9 mouse cellular contexts compared by ENCODE assay signal in the genomic region with DNA sequence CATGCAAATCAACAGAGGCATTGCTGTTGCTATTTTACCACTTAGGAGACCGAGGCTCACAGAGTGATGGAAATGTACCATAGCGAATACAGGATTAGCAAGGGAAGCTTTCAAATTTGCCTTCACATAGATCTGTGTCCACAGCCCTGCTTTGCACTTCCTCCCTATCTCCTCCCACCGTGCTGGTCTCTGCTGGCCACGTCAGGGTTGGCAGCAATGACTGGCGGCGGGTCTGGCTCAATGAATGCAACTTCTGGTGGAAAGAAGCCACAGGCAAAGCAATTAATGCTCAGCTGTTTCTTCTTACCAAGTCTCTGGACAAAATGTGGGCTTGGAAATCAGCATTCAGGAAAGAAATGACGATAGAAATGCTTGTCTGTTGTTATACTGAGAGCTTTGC.
DNase-seq lines count a peak whose midpoint lies in the region; ATAC-seq and TF ChIP-seq lines count a peak whose summit lies in the region.
"Had no signal": no experiment of that assay in that cellular context is flagged by ENCODE, and none has a peak within 500 bp of the region (broad histone marks: within the 10 kb centered on the region; RNA-seq: fewer than 3 reads in every experiment).

No protein-coding gene starts in this region.

- H3K4me2 ChIP-seq in lung, embryonic 16.5 days (ENCODE audit: low read depth, low read length): peak overlapping the region; percentile 20; the same call in 1 of the 2 replicates
- H3K4me2 ChIP-seq in heart, embryonic 11.5 days: 0 out of 2 replicates have a peak overlapping the region, but pooled peaks have one; percentile 8
- peak overlapping the region; percentile 34; the same call in 1 of the 2 replicates for H3K4me2 ChIP-seq in liver, postnatal 0 days (ENCODE audit: low read depth, low read length)
- H3K4me2 ChIP-seq: liver, embryonic 13.5 days had no signal

- H3K36me3 ChIP-seq in lung, embryonic 16.5 days (ENCODE audit: control insufficient read depth, insufficient read depth, low read length): no peaks in the 10 kb centered on the region
- no peaks in the 10 kb centered on the region for H3K36me3 ChIP-seq in heart, embryonic 11.5 days (ENCODE audit: control insufficient read depth, insufficient read depth, low read length)
- no peaks in the 10 kb centered on the region for H3K36me3 ChIP-seq in liver, postnatal 0 days (replicated peaks; ENCODE audit: insufficient read depth, low read length)
- H3K36me3 ChIP-seq: liver, embryonic 13.5 days had no signal

- no peak overlapping the region for H3K4me3 ChIP-seq in lung, embryonic 16.5 days (ENCODE audit: low read length)
- no peak overlapping the region for H3K4me3 ChIP-seq in heart, embryonic 11.5 days (ENCODE audit: low read depth, low read length)
- H3K4me3 ChIP-seq in liver, postnatal 0 days (ENCODE audit: low read depth, low read length): no peak overlapping the region
- H3K4me3 ChIP-seq: liver, embryonic 13.5 days had no signal

- peak; percentile 41; the same call in 1 of the 2 replicates for ATAC-seq in lung, embryonic 16.5 days (ENCODE audit: low read depth)
- ATAC-seq in heart, embryonic 11.5 days (replicated peaks; ENCODE audit: insufficient number of reproducible peaks, low FRiP score, low TSS enrichment): no peak; the same call in 1 of the 2 replicates
- ATAC-seq in liver, postnatal 0 days: no peak

- no peak overlapping the region for H3K9ac ChIP-seq in lung, embryonic 16.5 days (ENCODE audit: low read length)
- H3K9ac ChIP-seq in heart, embryonic 11.5 days (ENCODE audit: low read depth, low read length): no peak overlapping the region
- H3K9ac ChIP-seq in liver, postnatal 0 days (replicated peaks): no peak overlapping the region
- H3K9ac ChIP-seq: liver, embryonic 13.5 days had no signal

- peak; percentile 24 for DNase-seq in embryo, embryonic 11 days
- DNase-seq in embryo, embryonic 9.5 days (ENCODE audit: extremely low spot score): no peak
- DNase-seq in lung, adult 18-20 months: no peak
- DNase-seq in liver, postnatal 0 days: peak; percentile 19
- no peak for DNase-seq in natural killer cell, adult 2 months (ENCODE audit: low spot score in 2 of 2)
- DNase-seq in thymus, postnatal 14 days: no peak
- DNase-seq: liver, embryonic 13.5 days had no signal

- H3K4me1 ChIP-seq in lung, embryonic 16.5 days (replicated peaks; ENCODE audit: control insufficient read depth, insufficient read depth, low read length): no peaks in the 10 kb centered on the region
- H3K4me1 ChIP-seq in heart, embryonic 11.5 days (ENCODE audit: control insufficient read depth, insufficient read depth, low read length): no peaks in the 10 kb centered on the region
- H3K4me1 ChIP-seq in liver, postnatal 0 days (ENCODE audit: insufficient read depth): no peaks in the 10 kb centered on the region
- H3K4me1 ChIP-seq: liver, embryonic 13.5 days had no signal

- H3K27me3 ChIP-seq in lung, embryonic 16.5 days (ENCODE audit: control insufficient read depth, insufficient read depth, low read depth, low read length): no peaks in the 10 kb centered on the region
- no peaks in the 10 kb centered on the region for H3K27me3 ChIP-seq in heart, embryonic 11.5 days (ENCODE audit: control insufficient read depth, insufficient read depth, low read length)
- H3K27me3 ChIP-seq in liver, postnatal 0 days (ENCODE audit: insufficient read depth, low read length): no peaks in the 10 kb centered on the region
- H3K27me3 ChIP-seq: liver, embryonic 13.5 days had no signal

- no peak for TF ChIP-seq EP300 in liver, postnatal 0 days (IDR thresholded peaks at IDR 0.05; ENCODE audit: low read depth)

- H3K9me3 ChIP-seq in lung, embryonic 16.5 days (ENCODE audit: control insufficient read depth, low read length): no peaks in the 10 kb centered on the region
- no peaks in the 10 kb centered on the region for H3K9me3 ChIP-seq in heart, embryonic 11.5 days (replicated peaks; ENCODE audit: control insufficient read depth, low read length)
- no peaks in the 10 kb centered on the region for H3K9me3 ChIP-seq in liver, postnatal 0 days (ENCODE audit: low read length)
- H3K9me3 ChIP-seq: liver, embryonic 13.5 days had no signal

- 38% methylated on average over 7 of the region's 7 CpGs for WGBS in lung, embryonic 16.5 days
- WGBS in heart, embryonic 11.5 days (ENCODE audit: insufficient replicate concordance): 39% methylated on average over 7 of the region's 7 CpGs
- WGBS in liver, postnatal 0 days (ENCODE audit: insufficient replicate concordance): 21% methylated on average over 7 of the region's 7 CpGs

- no peak for TF ChIP-seq CTCF in liver, postnatal 0 days (IDR thresholded peaks at IDR 0.05; ENCODE audit: low read depth)

- peak overlapping the region; percentile 43; the same call in 1 of the 2 replicates for H3K27ac ChIP-seq in lung, embryonic 16.5 days (ENCODE audit: low read length)
- H3K27ac ChIP-seq in heart, embryonic 11.5 days (ENCODE audit: low read depth, low read length): peak overlapping the region; percentile 41; the same call in 1 of the 2 replicates
- H3K27ac ChIP-seq in liver, postnatal 0 days (ENCODE audit: low read depth): no peak overlapping the region
- H3K27ac ChIP-seq: liver, embryonic 13.5 days had no signal

Comparison
In these comparisons a context has a peak if more than half of its experiments do, and no peak if none do; other contexts are left out.
1. DNase-seq: peak in embryo, embryonic 11 days (single experiment) and liver, postnatal 0 days (single experiment); none in embryo, embryonic 9.5 days (single experiment), lung, adult 18-20 months (0 of 2), natural killer cell, adult 2 months (0 of 2) and thymus, postnatal 14 days (single experiment).
2. Peak in every context shown above with its lines, with median percentiles within 50 percentile points of each other: H3K4me2 ChIP-seq.